Mouse (Mus musculus) splenic B cell, adult 2 months (primary cell): ENCODE data around the gene Dapk2.
A peak's percentile ranks its signal among the peaks of the same experiment; 100 is the strongest.

Experiments
- DNase-seq: peaks from one replicate; pipeline ENCODE4 v3.0.0-alpha.2; 2011; ENCODE audit warnings: low read depth, low spot score
- H3K27me3 ChIP-seq: 2 replicates; pipeline ENCODE4 v1.6.1; 2012; ENCODE audit warnings: mild to moderate bottlenecking, low read length, moderate library complexity, mixed read lengths; ENCODE audit not compliant: control insufficient read depth, poor library complexity, insufficient read depth, severe bottlenecking
- H3K36me3 ChIP-seq: 2 replicates; pipeline ENCODE4 v1.6.1; 2012; ENCODE audit warnings: mild to moderate bottlenecking, low read length, moderate library complexity, mixed read lengths; ENCODE audit not compliant: control insufficient read depth, poor library complexity, insufficient read depth, severe bottlenecking

Gene Dapk2

DNA sequence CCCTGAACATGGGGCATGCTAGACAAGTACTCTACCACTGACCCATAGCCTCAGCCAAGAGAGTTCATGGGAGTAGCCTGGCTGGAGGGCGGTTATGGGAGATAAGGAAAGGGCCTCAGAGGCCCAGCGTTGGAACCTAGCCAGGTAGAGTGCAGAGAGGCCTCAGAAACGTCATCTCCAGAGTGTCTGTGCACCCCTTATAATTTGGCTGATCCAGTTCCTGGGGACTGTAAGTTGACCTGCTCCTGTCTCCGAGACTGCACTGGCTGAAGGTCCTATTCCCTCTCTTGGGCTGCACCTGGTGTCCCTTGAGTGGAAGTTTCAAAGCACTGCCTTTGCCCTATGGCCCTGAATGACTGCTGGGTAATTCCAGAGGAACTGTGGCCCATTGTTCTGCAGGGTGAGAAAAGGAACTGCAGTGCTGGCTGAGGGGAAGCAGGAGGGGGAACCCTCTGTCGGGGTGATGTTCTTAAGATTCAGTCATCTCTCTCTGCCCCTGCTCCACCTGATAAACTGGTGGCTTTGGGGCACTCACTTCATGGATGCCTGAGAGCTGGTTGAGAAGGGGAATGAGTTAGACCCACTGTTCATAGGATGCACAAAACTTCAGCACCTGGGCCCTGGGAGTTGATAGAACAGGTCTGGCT lies 55.5 kb downstream of the Dapk2 start:
- peak; percentile 27 for DNase-seq

DNA sequence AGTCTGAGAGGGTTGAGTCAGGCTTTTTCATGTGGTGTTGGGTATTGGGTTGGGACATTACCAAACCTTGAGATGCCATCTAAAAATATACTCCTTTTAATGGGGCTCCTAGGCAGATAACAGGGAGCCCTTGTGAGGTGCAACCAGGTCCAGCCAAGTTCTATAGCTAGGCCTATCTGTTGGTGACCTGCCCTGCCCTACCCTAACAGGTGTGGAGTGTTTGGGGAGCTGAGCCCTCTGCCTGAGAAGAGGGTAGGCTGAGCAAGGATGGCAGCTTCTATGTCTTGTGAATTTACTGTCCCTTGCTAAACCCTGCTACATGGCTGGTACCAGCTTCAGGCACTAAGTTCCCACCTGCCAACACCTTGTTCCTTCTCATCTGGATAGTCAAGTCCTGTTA lies 57.5 kb downstream of the Dapk2 start:
- Histone ChIP-seq H3K27me3 (no peaks in the 10 kb centered on the region), H3K36me3 (no peaks in the 10 kb centered on the region; the same call in 1 of the 2 replicates)
- no peak for DNase-seq

More for the DNA sequence above, 55.5 kb downstream of the Dapk2 start:
- H3K27me3 ChIP-seq, result no peaks in the 10 kb centered on the region
- no peaks in the 10 kb centered on the region; the same call in 1 of the 2 replicates for H3K36me3 ChIP-seq

DNA sequence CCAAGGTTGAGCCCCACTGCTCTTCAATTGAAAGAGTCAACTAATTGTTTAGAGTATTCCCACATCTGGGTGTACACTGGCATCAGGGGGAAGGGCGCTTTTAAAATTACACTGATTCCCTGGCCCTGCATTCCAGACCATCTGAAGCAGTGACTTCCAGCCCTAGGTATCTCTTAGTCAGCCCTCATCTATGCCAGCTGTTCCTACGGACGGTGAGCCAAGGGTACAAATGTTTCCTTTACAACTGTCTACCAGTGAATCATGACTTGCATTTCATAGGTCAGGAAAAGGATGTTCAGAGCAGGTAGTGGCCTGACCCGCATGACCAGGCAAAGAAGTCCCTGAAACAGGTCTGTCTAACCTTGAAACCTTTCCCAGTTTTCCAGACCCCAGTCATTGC lies 59.9 kb downstream of the Dapk2 start:
- no peaks in the 10 kb centered on the region for H3K27me3 ChIP-seq
- DNase-seq, result no peak
- H3K36me3 ChIP-seq, result no peaks in the 10 kb centered on the region; the same call in 1 of the 2 replicates

DNA sequence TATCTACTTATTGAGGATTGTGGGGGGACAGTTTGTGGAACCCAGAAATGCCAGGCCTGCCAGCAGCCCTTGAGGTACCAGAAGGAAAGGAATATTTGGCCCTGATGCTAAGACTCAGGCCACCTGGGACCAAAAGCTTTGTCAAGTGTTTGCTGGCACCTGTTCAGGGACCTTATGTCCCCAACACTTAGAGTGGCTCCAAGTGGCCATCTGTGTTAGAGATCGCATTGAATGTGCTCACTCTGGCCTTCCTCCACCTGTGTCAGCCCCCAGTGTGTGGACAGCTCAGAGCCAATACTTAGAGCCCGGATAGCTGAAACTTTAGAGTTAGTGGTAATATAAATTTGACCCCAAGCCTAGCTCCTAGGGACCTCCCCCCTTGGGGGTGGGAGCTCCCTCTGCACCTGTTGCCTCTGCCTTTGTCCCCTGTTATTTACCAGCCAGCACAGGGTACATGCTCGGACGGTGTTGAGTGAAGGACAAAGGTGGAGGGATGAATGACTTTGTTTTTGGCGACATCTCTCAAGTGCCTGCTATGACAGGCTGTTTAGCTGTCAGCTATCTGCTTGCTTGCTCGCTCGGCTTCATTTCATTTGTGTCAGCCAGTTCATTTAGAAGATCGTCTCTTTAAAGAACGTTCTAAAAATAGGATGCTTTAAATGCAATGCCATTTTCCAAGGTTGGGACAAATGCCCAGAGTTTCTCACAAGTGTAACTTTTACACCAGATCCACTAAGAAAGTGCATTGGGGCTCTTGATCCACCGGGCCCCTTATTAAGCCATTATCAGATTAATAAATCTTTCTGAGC lies 61.1 kb downstream of the Dapk2 start:
- no peaks in the 10 kb centered on the region; the same call in 1 of the 2 replicates for H3K36me3 ChIP-seq
- no peak for DNase-seq
- H3K27me3 ChIP-seq, result no peaks in the 10 kb centered on the region

DNA sequence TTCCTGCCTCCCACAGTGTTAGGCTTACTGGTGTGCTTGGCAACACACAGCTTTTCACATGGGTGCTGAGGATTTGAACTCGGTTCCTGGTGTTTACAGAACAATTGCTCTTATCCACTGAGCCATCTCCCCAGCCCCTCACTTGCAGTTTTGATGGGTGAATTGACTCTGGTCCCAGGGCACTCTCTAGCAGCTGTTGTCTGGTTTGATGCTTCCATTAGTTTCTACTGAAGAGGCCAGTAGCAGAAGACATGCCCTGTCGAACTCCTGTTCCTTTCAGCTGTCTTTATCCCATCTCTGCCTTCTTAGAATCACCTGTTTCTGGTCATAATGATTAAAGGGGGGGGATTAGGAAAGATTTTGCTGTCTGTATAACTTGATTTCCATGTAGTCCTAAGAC lies 65.8 kb downstream of the Dapk2 start:
- Histone ChIP-seq H3K27me3 (no peaks in the 10 kb centered on the region), H3K36me3 (no peaks in the 10 kb centered on the region)
- no peak for DNase-seq

DNA sequence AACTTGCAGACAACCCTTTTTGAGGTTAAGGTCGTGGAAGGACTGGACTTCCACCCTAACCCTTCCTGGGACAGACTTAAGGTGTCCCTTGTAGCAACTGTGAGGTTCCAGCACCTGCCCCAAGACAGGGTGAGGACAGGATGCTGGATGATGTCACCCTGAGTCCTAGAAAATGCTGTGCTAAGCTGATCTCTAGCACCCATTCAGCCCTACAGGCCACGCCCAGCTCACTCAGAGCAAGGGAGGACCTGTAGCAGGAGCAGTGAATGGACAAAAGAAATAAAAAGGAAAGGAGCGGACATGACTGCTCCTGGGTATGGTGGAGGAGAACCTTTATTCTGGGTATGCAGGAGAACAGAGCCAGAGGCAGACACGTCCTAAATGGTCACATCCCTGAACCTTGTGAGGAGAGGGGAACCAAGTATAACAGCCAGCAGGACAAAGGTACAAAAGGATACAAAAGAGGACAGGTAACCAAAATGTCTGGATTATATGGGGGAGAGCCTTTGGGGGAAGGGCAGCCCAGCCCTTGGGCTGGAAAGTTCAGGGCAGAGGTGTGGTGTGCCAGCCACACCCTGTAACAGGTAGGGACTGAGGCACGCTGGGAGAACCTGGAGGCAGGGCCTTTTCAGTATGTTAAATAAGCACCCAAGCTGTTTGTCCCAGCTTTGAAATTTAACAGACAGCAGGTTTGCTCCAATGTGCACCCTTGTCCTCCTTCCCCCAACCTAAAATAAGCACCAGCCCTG lies 67.9 kb downstream of the Dapk2 start:
- no peaks in the 10 kb centered on the region for H3K36me3 ChIP-seq

DNA sequence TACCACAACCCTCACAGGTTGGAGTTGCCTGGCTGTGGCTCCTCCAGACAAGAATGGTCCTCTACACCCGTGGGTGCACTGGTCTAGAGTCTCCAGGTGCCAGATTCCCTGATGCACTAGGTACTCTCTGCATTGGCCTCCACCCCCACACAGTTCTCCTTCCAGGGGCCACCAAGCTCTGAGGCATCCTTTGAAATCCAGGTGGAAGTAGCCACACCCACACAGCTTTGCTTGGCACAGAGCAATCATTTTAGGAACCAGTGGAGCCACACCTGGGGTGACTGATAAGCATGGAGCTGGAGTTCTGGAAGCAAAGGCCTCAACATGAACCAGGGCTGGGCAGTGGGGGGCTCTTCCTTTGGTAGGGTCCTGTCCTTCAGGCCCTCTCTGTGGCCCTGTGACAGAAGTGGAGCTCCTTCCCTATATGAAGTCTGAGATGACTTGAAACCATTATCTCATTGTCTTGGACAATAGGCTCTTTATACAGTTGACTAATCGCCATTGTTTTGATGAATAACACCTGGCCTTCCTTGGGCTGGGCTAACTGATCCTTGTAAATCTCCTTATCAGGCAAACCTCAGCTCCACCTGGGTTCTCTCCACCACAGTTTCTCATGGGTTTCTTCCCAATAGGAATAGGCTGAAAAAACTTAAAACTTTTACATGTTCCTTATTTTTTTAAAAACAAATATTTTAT lies 70.6 kb downstream of the Dapk2 start:
- Histone ChIP-seq H3K36me3 (no peaks in the 10 kb centered on the region), H3K27me3 (no peaks in the 10 kb centered on the region)
- DNase-seq, result no peak

More for the DNA sequence above, 67.9 kb downstream of the Dapk2 start:
- no peak for DNase-seq
- H3K27me3 ChIP-seq, result no peaks in the 10 kb centered on the region

DNA sequence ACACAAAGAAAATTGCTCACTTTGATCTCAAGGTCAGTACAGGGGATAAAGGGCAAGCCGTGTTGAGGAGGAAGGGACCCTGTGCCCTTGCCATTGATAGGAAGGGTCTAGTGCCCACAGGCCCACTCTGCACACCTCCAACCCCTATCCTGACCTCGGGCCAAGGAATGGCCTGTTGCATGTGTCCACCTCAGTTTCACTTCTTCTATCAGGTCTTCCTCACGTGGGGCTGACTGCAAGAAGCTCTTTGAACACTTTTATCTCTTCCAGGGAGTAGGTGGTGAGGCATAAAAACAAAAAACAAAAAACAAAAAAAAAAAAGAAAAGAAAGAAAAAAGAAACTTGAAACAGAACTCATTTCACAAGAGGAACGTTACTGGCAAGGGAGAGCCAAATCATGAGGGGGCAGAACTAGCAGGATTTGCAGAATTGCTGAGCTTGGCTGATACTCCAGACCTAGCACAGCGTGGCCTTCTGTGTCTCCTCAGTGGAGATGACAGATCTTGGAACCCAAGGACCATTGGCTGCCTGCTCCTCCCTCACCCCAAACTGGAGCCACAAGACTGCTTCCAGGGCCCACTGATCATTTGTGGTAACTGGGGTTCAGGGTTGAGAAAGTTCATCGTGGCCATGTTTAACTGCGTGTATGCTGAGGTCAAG lies 73.9 kb downstream of the Dapk2 start:
- Histone ChIP-seq H3K27me3 (no peaks in the 10 kb centered on the region), H3K36me3 (no peaks in the 10 kb centered on the region)
- no peak for DNase-seq

DNA sequence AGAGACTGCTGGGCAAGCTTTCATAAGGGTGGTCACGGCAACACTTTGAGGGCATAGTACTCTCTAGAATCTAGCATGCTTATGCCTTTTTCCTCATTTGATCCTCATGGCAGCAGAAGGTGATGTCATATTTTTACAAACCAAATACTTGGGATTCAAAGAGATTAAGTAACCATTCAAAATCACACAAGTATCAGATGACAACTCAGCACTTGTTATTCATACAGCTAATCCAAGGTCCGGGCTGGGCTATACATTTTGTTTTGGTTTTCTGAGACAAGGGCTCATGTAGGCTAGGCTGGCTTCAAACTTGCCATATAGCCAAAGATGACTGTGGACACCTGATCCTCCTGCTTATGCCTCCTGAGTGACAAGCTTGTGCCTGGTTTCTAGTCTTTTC lies 78.6 kb downstream of the Dapk2 start:
- Histone ChIP-seq H3K27me3 (no peaks in the 10 kb centered on the region), H3K36me3 (no peaks in the 10 kb centered on the region)
- no peak for DNase-seq

DNA sequence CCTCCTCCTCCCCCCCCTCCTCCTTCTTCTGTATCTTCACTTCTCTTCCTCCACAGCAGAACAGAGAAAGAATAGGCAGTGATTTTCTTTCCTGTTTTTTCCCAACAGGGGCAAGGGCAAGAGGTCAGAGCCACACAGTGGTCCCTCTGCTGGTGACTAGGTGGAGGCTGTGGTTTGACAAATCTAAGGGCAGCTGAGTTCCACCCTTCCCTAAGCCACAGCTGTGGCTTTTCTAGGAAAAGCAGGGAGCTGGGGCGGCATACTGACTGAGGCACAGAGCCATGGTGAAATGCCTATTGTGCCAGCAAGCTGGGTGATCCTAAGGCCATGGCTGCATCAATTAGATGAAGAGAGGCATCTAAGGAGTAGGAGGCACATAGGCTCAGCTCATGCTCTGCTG lies 79.7 kb downstream of the Dapk2 start:
- no peaks in the 10 kb centered on the region for H3K27me3 ChIP-seq
- no peak for DNase-seq
- H3K36me3 ChIP-seq, result no peaks in the 10 kb centered on the region

DNA sequence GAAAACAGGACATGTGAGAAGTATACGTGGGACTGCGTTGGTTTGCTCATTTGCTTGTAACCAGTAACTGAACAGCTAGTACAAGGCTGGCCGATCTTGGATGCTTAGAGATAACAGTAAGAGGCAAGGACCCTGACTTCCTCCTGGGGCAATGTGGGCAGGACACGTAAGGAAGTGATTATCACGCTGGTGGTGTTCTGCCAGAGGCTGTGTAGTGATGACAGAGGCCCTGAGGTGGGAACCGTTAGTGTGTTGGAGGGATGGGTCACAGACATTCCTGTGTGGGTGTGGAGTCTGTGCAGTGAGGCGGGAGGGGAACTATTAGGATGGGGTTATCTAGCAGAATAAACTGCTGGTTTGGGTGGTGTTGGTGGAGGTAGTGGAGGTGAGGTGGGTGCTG lies 81.2 kb downstream of the Dapk2 start:
- no peak for DNase-seq
- no peaks in the 10 kb centered on the region for H3K27me3 ChIP-seq
- H3K36me3 ChIP-seq, result no peaks in the 10 kb centered on the region

DNA sequence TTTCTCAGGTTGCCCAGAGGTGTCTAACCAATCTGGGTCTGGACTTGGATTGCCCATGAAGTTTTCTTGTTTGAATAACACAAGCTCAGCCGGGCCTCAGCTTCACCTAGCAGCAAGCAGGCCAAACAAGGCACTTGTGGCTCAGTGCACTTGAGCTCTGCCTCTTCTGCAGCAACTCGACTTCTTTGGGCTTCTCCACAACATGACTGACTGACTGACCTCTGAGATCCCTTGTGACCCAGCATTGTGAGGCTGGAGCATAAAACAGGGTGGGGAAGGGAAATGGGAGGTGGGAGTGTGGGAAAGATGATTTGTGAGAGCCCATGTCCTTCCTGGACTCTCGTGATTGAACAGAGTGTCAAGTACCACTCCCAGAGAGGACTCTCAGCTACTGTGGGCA lies 81.7 kb downstream of the Dapk2 start:
- Histone ChIP-seq H3K27me3 (no peaks in the 10 kb centered on the region), H3K36me3 (no peaks in the 10 kb centered on the region)
- no peak for DNase-seq

DNA sequence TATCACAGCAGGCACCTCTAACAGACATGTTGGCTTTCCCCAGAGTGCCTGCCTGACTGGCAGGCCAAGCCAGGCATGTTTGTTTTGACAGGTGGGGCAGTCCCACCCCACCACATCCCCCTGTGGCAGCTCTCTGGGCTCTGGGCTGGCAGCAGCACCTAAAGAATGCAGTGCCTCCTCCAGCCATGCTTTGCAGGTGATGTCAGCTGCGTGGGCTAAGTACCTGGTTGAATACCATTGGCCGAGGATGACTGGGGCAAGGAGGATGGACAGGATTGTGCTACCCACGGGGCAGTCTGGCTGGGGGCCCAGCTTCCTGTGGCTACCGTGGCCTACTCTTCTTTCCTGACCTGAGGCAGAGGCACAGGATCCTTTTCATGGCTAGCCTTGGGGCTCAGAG lies 82.5 kb downstream of the Dapk2 start:
- peak; percentile 10 for DNase-seq
- no peaks in the 10 kb centered on the region for H3K36me3 ChIP-seq
- H3K27me3 ChIP-seq, result no peaks in the 10 kb centered on the region

DNA sequence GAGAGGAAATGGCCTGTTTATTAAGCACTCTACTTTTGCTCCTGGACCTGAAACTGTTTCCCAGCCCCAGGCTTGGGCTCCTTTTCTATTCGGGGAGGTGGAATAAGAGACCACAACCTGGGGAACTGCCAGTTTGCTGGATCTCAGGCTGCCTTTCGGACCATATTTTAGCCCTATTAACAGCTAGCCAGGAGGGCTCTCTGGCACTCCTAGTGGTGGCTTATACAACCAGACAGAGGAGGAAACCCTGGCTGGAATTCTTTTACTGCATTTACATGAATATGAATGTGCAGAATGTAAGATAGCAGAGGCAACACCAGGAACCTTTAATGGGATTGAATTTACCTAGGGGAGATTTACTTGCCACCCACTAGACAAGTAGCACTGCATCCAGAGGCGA lies 83.0 kb downstream of the Dapk2 start:
- peak; percentile 58 for DNase-seq
- no peaks in the 10 kb centered on the region for H3K27me3 ChIP-seq

More for the DNA sequence above, 83.0 kb downstream of the Dapk2 start:
- no peaks in the 10 kb centered on the region for H3K36me3 ChIP-seq
